Mouse (Mus musculus): ENCODE results near the gene Gpr107. TPM values are rescaled to one million over a fixed set of nuclear protein-coding genes. Genes with fewer than 3 reads are reported as not detected.

Gpr107 gene
- polyA plus RNA-seq (2015; fragmentation: Nextera tagmentation; extraction: Ambion mirVana), result 39.8 and 42.8 TPM in 2 replicates

- Histone ChIP-seq H3K9ac (peak within 1 kb of the TSS; percentile 91), H3K4me3 (peak within 1 kb of the TSS; percentile 99), H3K27me3 (no peaks in the 10 kb centered on the region), H3K36me3 (peaks cover 30% of the 10 kb centered on the region), H3K4me2 (peak within 1 kb of the TSS; percentile 74), H3K27ac (peak within 1 kb of the TSS; percentile 74; the same call in 1 of the 2 replicates), H3K4me1 (peaks cover 16% of the 10 kb centered on the region), H3K9me3 (no peaks in the 10 kb centered on the region)
- 0 out of 2 replicates have a peak, but pooled peaks have one; percentile 59 for ATAC-seq (ENCODE audit: insufficient number of reproducible peaks, insufficient read depth, low FRiP score, low TSS enrichment, low read depth)
- WGBS, result under 1% methylated on average over 52 of the region's 53 CpGs
Measured at GRCm38 (mm10) chr2:31151892-31152812, at the start of gene Gpr107. Gene Gpr107 (plus strand): TSS chr2:31152316.

DNA sequence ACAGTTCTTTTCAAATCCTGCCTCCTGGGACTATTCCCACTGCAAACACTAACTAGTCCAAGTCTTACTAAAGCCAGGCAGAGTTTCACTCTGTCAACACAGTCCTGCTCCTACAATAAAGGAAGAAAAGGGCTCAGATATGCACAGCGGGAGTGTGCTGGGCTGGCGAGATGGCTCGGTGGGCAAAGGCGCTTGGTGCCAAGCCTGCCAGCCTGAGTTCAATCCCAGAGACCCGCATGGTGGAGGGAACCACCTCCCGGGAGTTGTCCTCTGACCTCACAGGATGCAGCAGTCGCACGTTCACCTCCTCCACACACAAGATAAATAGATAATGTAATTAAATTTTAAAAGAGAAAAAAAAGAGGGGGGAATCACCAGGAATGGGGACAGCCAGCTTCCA lies 48.8 kb upstream of the Gpr107 start:
- H3K9me3 ChIP-seq, result no peaks in the 10 kb centered on the region
- no peak overlapping the region for H3K9ac ChIP-seq
- 77% methylated on average over 8 of the region's 8 CpGs for WGBS
- ATAC-seq (ENCODE audit: insufficient number of reproducible peaks, insufficient read depth, low FRiP score, low TSS enrichment, low read depth), result no peak
- no peak overlapping the region for H3K4me2 ChIP-seq
- no peak overlapping the region for H3K27ac ChIP-seq
- H3K27me3 ChIP-seq, result no peaks in the 10 kb centered on the region
- no peak overlapping the region for H3K4me3 ChIP-seq
- peaks cover 19% of the 10 kb centered on the region for H3K4me1 ChIP-seq
- H3K36me3 ChIP-seq, result peaks cover 17% of the 10 kb centered on the region

DNA sequence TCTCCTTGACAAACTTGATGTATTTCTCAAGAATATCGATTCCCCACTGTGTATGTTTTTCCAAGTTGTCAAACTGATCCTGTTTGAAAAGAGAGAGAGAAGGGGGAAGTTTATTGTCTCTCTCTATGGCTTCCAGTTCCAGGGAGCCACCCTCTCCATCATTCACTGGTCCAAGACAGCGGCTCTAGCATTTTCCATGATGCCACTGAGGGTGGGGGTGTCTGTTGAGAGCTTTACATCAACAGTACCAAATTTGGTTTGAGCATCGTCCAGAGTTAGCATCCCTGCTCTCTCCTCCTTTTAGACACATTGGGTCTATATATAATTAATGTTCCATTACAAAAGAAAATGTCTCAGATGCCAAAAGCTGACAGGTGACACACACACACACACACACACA lies 46.8 kb upstream of the Gpr107 start:
- WGBS, result 80% methylated on average over 3 of the region's 3 CpGs
- H3K9me3 ChIP-seq, result no peaks in the 10 kb centered on the region
- H3K9ac ChIP-seq, result no peak overlapping the region
- H3K4me1 ChIP-seq, result peaks cover 32% of the 10 kb centered on the region
- H3K27me3 ChIP-seq, result no peaks in the 10 kb centered on the region
- peaks cover 11% of the 10 kb centered on the region for H3K36me3 ChIP-seq
- ATAC-seq (ENCODE audit: insufficient number of reproducible peaks, insufficient read depth, low FRiP score, low TSS enrichment, low read depth), result no peak
- H3K4me3 ChIP-seq, result no peak overlapping the region
- no peak overlapping the region for H3K27ac ChIP-seq
- no peak overlapping the region for H3K4me2 ChIP-seq

GRCm38 (mm10) chr2:31106004-31106403 lies 46.1 kb upstream of the Gpr107 start:
- H3K9me3 ChIP-seq, result no peaks in the 10 kb centered on the region
- peaks cover 39% of the 10 kb centered on the region for H3K4me1 ChIP-seq
- ATAC-seq (ENCODE audit: insufficient number of reproducible peaks, insufficient read depth, low FRiP score, low TSS enrichment, low read depth), result no peak
- 0 out of 2 replicates have a peak, but pooled peaks cover 9% of the 10 kb centered on the region for H3K36me3 ChIP-seq
- no peak overlapping the region for H3K4me2 ChIP-seq
- no peak overlapping the region for H3K4me3 ChIP-seq
- no peaks in the 10 kb centered on the region for H3K27me3 ChIP-seq
- H3K27ac ChIP-seq, result no peak overlapping the region
- H3K9ac ChIP-seq, result no peak overlapping the region
- 92% methylated on average over 3 of the region's 3 CpGs for WGBS

- 44% methylated on average over 11 of the region's 11 CpGs for WGBS
- Histone ChIP-seq H3K4me3 (no peak overlapping the region), H3K9ac (peak overlapping the region; percentile 41; the same call in 1 of the 2 replicates)
Measured at GRCm38 (mm10) chr2:31106621-31107320, 45.3 kb upstream of the Gpr107 start.

GRCm38 (mm10) chr2:31108186-31108585 lies 43.9 kb upstream of the Gpr107 start:
- Histone ChIP-seq H3K27ac (no peak overlapping the region), H3K4me2 (no peak overlapping the region), H3K9me3 (no peaks in the 10 kb centered on the region), H3K4me3 (no peak overlapping the region), H3K9ac (no peak overlapping the region), H3K27me3 (no peaks in the 10 kb centered on the region), H3K36me3 (no peaks in the 10 kb centered on the region), H3K4me1 (peaks cover 51% of the 10 kb centered on the region)
- WGBS, result 61% methylated on average over 6 of the region's 6 CpGs
- no peak for ATAC-seq (ENCODE audit: insufficient number of reproducible peaks, insufficient read depth, low FRiP score, low TSS enrichment, low read depth)

More at GRCm38 (mm10) chr2:31106621-31107320, 45.3 kb upstream of the Gpr107 start:
- Histone ChIP-seq H3K9me3 (no peaks in the 10 kb centered on the region), H3K36me3 (0 out of 2 replicates have a peak, but pooled peaks cover 4% of the 10 kb centered on the region), H3K27ac (peak overlapping the region; percentile 2; the same call in 1 of the 2 replicates), H3K4me2 (0 out of 2 replicates have a peak overlapping the region, but pooled peaks have one; percentile 9), H3K4me1 (peaks cover 45% of the 10 kb centered on the region), H3K27me3 (no peaks in the 10 kb centered on the region)
- no peak for ATAC-seq (ENCODE audit: insufficient number of reproducible peaks, insufficient read depth, low FRiP score, low TSS enrichment, low read depth)

DNA sequence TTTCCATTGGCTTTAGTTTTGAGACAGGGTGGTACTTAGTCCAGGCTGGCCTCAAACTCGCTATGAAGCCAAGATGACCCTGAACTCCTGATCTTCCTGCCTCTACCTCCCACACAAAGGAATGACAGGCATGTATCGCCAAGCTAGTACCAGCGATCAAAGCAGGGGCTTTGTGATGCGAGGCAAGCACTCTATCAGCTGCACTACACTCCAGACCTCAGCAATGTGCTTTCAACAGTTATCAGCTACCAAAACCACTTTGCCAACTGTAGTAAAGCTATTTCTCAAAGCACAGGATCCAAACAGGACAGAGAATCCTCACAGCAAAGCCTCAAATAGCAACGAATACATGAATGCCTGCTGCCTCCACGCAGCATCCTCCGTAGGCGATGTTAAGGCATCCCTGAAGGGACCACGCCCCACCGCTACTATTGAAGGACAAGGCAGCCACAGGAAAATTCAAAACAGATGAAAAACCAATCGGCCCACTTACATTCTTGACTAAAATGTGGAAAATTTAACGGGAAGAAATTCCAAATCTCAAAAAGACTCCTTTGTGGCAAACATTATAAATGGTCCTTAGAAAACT lies 42.1 kb upstream of the Gpr107 start:
- H3K4me3 ChIP-seq, result no peak overlapping the region
- ATAC-seq (ENCODE audit: insufficient number of reproducible peaks, insufficient read depth, low FRiP score, low TSS enrichment, low read depth), result no peak
- peaks cover 53% of the 10 kb centered on the region for H3K4me1 ChIP-seq
- 0 out of 2 replicates have a peak, but pooled peaks cover 5% of the 10 kb centered on the region for H3K9me3 ChIP-seq
- H3K27ac ChIP-seq, result peak overlapping the region; percentile 85
- peak overlapping the region; percentile 28 for H3K4me2 ChIP-seq
- 0 out of 2 replicates have a peak overlapping the region, but pooled peaks have one; percentile 16 for H3K9ac ChIP-seq
- H3K36me3 ChIP-seq, result no peaks in the 10 kb centered on the region
- H3K27me3 ChIP-seq, result no peaks in the 10 kb centered on the region
- WGBS, result 36% methylated on average over 12 of the region's 12 CpGs

DNA sequence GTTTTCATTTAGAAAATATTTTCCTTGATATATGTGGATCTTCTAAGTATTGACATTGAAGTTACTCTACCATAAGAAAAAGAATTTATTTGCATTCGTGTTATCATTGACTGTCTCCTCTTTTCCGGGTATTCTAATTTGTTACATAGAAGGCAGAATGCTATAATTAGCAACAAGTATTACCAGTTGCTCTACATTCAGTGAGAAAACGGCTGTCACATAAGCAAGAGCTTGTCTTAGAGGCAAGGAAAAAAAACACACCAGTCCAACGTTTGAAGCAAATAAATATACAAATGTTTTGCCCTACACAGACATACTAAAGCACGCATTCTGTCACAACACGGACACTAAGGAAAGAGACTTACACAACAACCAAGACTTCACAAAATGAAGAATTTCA lies 40.4 kb upstream of the Gpr107 start:
- H3K9me3 ChIP-seq, result 0 out of 2 replicates have a peak, but pooled peaks cover 5% of the 10 kb centered on the region
- ATAC-seq (ENCODE audit: insufficient number of reproducible peaks, insufficient read depth, low FRiP score, low TSS enrichment, low read depth), result no peak
- H3K27me3 ChIP-seq, result no peaks in the 10 kb centered on the region
- H3K27ac ChIP-seq, result peak overlapping the region; percentile 55
- H3K36me3 ChIP-seq, result no peaks in the 10 kb centered on the region
- no peak overlapping the region for H3K9ac ChIP-seq
- H3K4me1 ChIP-seq, result peaks cover 66% of the 10 kb centered on the region
- H3K4me2 ChIP-seq, result no peak overlapping the region
- WGBS, result 49% methylated on average over 6 of the region's 6 CpGs
- H3K4me3 ChIP-seq, result no peak overlapping the region

- no peaks in the 10 kb centered on the region for H3K36me3 ChIP-seq
- no peak for ATAC-seq (ENCODE audit: insufficient number of reproducible peaks, insufficient read depth, low FRiP score, low TSS enrichment, low read depth)
- H3K9ac ChIP-seq, result no peak overlapping the region
- no peaks in the 10 kb centered on the region for H3K27me3 ChIP-seq
- H3K4me2 ChIP-seq, result no peak overlapping the region
- peaks cover 56% of the 10 kb centered on the region for H3K4me1 ChIP-seq
- no peak overlapping the region for H3K27ac ChIP-seq
- WGBS, result 96% methylated on average over 2 of the region's 2 CpGs
- H3K4me3 ChIP-seq, result no peak overlapping the region
- H3K9me3 ChIP-seq, result 0 out of 2 replicates have a peak, but pooled peaks cover 5% of the 10 kb centered on the region
Measured at GRCm38 (mm10) chr2:31114205-31114604, 37.9 kb upstream of the Gpr107 start.

DNA sequence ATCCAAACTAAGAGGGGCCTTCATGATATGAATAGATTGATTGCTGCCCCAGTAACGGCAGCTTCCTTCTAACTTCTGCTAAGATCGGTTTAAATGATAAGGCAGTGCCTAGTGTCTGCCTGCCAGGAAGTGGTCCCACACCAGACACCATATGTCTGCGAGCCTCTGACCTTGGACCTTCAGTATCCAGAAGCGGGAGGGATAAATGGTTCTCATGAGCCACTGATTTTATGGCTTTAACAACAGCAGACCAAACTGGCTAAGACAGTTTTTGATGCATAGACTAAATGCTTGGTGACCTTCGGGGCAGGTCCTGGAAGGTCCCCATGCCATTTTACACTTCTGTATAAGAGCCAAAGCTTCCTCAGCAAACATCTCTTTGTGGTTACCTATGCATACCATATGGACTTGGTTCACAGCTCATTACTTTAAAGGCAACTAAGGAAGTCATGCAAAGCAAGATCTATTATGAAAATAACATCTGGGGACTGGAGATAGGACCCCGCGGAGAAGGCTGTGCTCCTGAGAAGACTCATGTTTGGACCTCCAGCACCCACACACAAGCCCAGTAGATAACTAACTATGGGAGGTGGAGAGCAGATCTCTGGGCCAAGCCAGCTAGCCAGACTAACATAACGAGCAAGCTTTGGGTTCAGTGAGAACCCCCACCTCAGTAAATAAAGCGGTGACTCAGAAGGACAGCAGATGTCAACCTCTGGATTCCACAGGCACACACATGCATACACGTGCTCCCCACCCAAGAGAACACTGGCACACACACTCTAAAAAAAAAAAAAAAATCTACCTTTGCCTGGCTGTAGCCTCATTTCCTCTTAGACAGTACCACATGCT lies 36.8 kb upstream of the Gpr107 start:
- Histone ChIP-seq H3K4me3 (no peak overlapping the region), H3K4me2 (no peak overlapping the region), H3K27me3 (no peaks in the 10 kb centered on the region), H3K27ac (peak overlapping the region; percentile 71), H3K9me3 (0 out of 2 replicates have a peak, but pooled peaks cover 5% of the 10 kb centered on the region), H3K4me1 (peaks cover 58% of the 10 kb centered on the region), H3K9ac (no peak overlapping the region), H3K36me3 (no peaks in the 10 kb centered on the region)
- WGBS, result 42% methylated on average over 10 of the region's 10 CpGs
- no peak for ATAC-seq (ENCODE audit: insufficient number of reproducible peaks, insufficient read depth, low FRiP score, low TSS enrichment, low read depth)

Measured in embryonic facial prominence, embryonic 13.5 days (tissue).